Mouse (Mus musculus) ES-E14 (cell line): ENCODE data around the gene Rpl24.

Experiments used
- CHD2 ChIP-seq: IDR thresholded peaks from 2 replicates; pipeline ENCODE4 v1.6.1; 2014; ENCODE audit warnings: mild to moderate bottlenecking, low read depth, low read length, inconsistent platforms
- HCFC1 ChIP-seq: IDR thresholded peaks from 2 replicates; pipeline ENCODE4 v1.6.1; 2012; ENCODE audit warnings: low read length, inconsistent platforms, borderline replicate concordance; ENCODE audit not compliant: insufficient read depth
- MAFK ChIP-seq: IDR thresholded peaks from 2 replicates; pipeline ENCODE4 v1.6.1; 2014; ENCODE audit warnings: mild to moderate bottlenecking, low read depth, low read length, inconsistent platforms; ENCODE audit not compliant: insufficient read depth

GRCm38 (mm10) chr16:55951679-55952327, 14.3 kb upstream of the Rpl24 start:
- TF ChIP-seq CHD2 (no peak), HCFC1 (no peak), MAFK (no peak)
